Mouse (Mus musculus) kidney, embryonic 14.5 days (tissue): ENCODE measurements around the gene Flt1. TPM values are rescaled to one million over a fixed set of nuclear protein-coding genes. Genes with fewer than 3 reads are reported as not detected.
A peak's percentile ranks its signal among the peaks of the same experiment; 100 is the strongest.

Experiments used
- ATAC-seq: fragments of 200-750 bp; cut with Nextera tagmentation; 2 replicates; pipeline ENCODE4 v1.8.0; 2017; ENCODE audit warnings: moderate number of reproducible peaks, mild to moderate bottlenecking, moderate TSS enrichment, moderate library complexity; ENCODE audit not compliant: low FRiP score, low TSS enrichment
- H3K27ac ChIP-seq: fragments of 300-500 bp; sonication (generic); 2 replicates; pipeline ENCODE4 v1.5.1; 2014; ENCODE audit warnings: low read depth, mild to moderate bottlenecking, low read length, moderate library complexity, mixed read lengths
- H3K27me3 ChIP-seq: fragments of 300-500 bp; sonication (generic); 2 replicates; pipeline ENCODE4 v1.6.1; 2014; ENCODE audit warnings: mild to moderate bottlenecking, low read length; ENCODE audit not compliant: control insufficient read depth, insufficient read depth
- H3K36me3 ChIP-seq: fragments of 300-500 bp; sonication (generic); 2 replicates; pipeline ENCODE4 v1.6.1; 2014; ENCODE audit warnings: low read length, mixed read lengths; ENCODE audit not compliant: control insufficient read depth, insufficient read depth
- H3K4me1 ChIP-seq: fragments of 300-500 bp; sonication (generic); 2 replicates; pipeline ENCODE4 v1.6.1; 2014; ENCODE audit warnings: low read length, mixed read lengths; ENCODE audit not compliant: control insufficient read depth, insufficient read depth
- H3K4me2 ChIP-seq: fragments of 300-500 bp; sonication (generic); replicated peaks from 2 replicates; pipeline ENCODE4 v1.6.1; 2014; ENCODE audit warnings: low read depth, mild to moderate bottlenecking, low read length
- H3K4me3 ChIP-seq: fragments of 300-500 bp; sonication (generic); 2 replicates; pipeline ENCODE4 v1.5.1; 2014; ENCODE audit warnings: mild to moderate bottlenecking, low read length
- H3K9ac ChIP-seq: fragments of 300-500 bp; sonication (generic); 2 replicates; pipeline ENCODE4 v1.6.1; 2014; ENCODE audit warnings: low read depth, mild to moderate bottlenecking, low read length, moderate library complexity
- H3K9me3 ChIP-seq: fragments of 300-500 bp; sonication (generic); 2 replicates; pipeline ENCODE4 v1.6.1; 2016; ENCODE audit warnings: low read length; ENCODE audit not compliant: control insufficient read depth
- WGBS: fragments of 180-500 bp; shearing (Covaris S2); extraction: QIAGEN DNeasy Blood & Tissue Kit; methylation state at CpG from one replicate; pipeline ENCODE4 v1.1.7; 2014; 5-methylcytosine and 5-hydroxymethylcytosine counted together
- polyA plus RNA-seq: library from polyadenylated mRNA; unstranded; fragments of >200 nt; fragmentation: Nextera tagmentation; extraction: Ambion mirVana; gene quantifications from 2 replicates; pipeline ENCODE4 v1.2.1, GENCODE M21; 2014

Flt1 gene
- polyA plus RNA-seq, 1 experiment from 2014 or later = 20.0 TPM

- H3K27ac ChIP-seq = no peak overlapping the region
- H3K4me3 ChIP-seq = no peak overlapping the region
- no peak for ATAC-seq
- no peak overlapping the region for H3K4me2 ChIP-seq
- no peaks in the 10 kb centered on the region for H3K36me3 ChIP-seq
- WGBS = 16% methylated on average over 5 of the region's 5 CpGs
- H3K4me1 ChIP-seq = no peaks in the 10 kb centered on the region
- peaks cover 6% of the 10 kb centered on the region for H3K27me3 ChIP-seq
- H3K9ac ChIP-seq = no peak overlapping the region
- no peaks in the 10 kb centered on the region for H3K9me3 ChIP-seq
Measured at GRCm38 (mm10) chr5:147697165-147697564, 28.6 kb downstream of the Flt1 start.

DNA sequence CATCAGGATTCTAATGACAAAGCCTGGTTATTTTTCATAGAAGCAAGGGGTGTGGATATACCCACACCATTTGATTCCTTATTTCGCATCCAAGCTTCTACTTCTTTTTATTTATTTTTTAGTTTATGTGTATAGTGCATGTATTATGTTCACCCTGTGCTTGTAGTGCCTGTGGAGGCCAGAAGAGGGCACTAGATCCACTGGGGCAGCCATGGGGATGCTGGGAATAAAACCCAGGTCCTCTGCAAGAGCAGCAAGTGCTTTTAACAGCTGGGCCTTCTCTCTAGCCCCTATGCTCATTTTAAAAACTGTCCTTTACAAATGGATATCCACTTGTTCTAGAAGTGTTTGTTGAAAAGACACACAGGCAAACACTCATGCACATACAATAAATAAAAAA, 33.2 kb downstream of the Flt1 start:
- H3K4me1 ChIP-seq = no peaks in the 10 kb centered on the region
- no peaks in the 10 kb centered on the region for H3K9me3 ChIP-seq
- H3K4me2 ChIP-seq = no peak overlapping the region
- no peak for ATAC-seq
- H3K4me3 ChIP-seq = no peak overlapping the region
- H3K27me3 ChIP-seq = peaks cover 3% of the 10 kb centered on the region; the same call in 1 of the 2 replicates
- H3K9ac ChIP-seq = no peak overlapping the region
- WGBS = 95% methylated on average over 1 of the region's 1 CpGs
- no peaks in the 10 kb centered on the region for H3K36me3 ChIP-seq
- no peak overlapping the region for H3K27ac ChIP-seq

- Histone ChIP-seq H3K4me2 (no peak overlapping the region), H3K4me3 (no peak overlapping the region), H3K9me3 (no peaks in the 10 kb centered on the region), H3K4me1 (no peaks in the 10 kb centered on the region), H3K27ac (no peak overlapping the region), H3K9ac (no peak overlapping the region), H3K27me3 (no peaks in the 10 kb centered on the region), H3K36me3 (no peaks in the 10 kb centered on the region)
- no peak for ATAC-seq
- WGBS = 87% methylated on average over 12 of the region's 12 CpGs
Measured at GRCm38 (mm10) chr5:147683707-147684323, 42.0 kb downstream of the Flt1 start.

- H3K4me3 ChIP-seq = no peak overlapping the region
- ATAC-seq = no peak
- peak overlapping the region; percentile 24; the same call in 1 of the 2 replicates for H3K4me2 ChIP-seq
- no peak overlapping the region for H3K9ac ChIP-seq
- H3K9me3 ChIP-seq = no peaks in the 10 kb centered on the region
- H3K27ac ChIP-seq = no peak overlapping the region
- H3K27me3 ChIP-seq = no peaks in the 10 kb centered on the region
- 6% methylated on average over 10 of the region's 10 CpGs for WGBS
- no peaks in the 10 kb centered on the region for H3K4me1 ChIP-seq
- H3K36me3 ChIP-seq = no peaks in the 10 kb centered on the region
Measured at GRCm38 (mm10) chr5:147681224-147681623, 44.6 kb downstream of the Flt1 start.

GRCm38 (mm10) chr5:147680711-147681110, 45.1 kb downstream of the Flt1 start:
- no peaks in the 10 kb centered on the region for H3K4me1 ChIP-seq
- H3K27me3 ChIP-seq = no peaks in the 10 kb centered on the region
- no peak overlapping the region for H3K27ac ChIP-seq
- no peak overlapping the region for H3K4me2 ChIP-seq
- no peak overlapping the region for H3K9ac ChIP-seq
- no peaks in the 10 kb centered on the region for H3K36me3 ChIP-seq
- ATAC-seq = no peak
- 39% methylated on average over 5 of the region's 5 CpGs for WGBS
- H3K9me3 ChIP-seq = no peaks in the 10 kb centered on the region
- no peak overlapping the region for H3K4me3 ChIP-seq

GRCm38 (mm10) chr5:147679316-147679715, 46.5 kb downstream of the Flt1 start:
- no peak overlapping the region for H3K27ac ChIP-seq
- no peak for ATAC-seq
- H3K9me3 ChIP-seq = no peaks in the 10 kb centered on the region
- H3K4me3 ChIP-seq = no peak overlapping the region
- H3K4me2 ChIP-seq = no peak overlapping the region
- no peaks in the 10 kb centered on the region for H3K4me1 ChIP-seq
- 78% methylated on average over 12 of the region's 12 CpGs for WGBS
- H3K36me3 ChIP-seq = no peaks in the 10 kb centered on the region
- H3K27me3 ChIP-seq = no peaks in the 10 kb centered on the region
- H3K9ac ChIP-seq = no peak overlapping the region

GRCm38 (mm10) chr5:147675791-147676190, 50.0 kb downstream of the Flt1 start:
- Histone ChIP-seq H3K4me3 (no peak overlapping the region), H3K9me3 (no peaks in the 10 kb centered on the region), H3K4me2 (no peak overlapping the region), H3K27me3 (no peaks in the 10 kb centered on the region), H3K36me3 (no peaks in the 10 kb centered on the region), H3K4me1 (no peaks in the 10 kb centered on the region), H3K9ac (no peak overlapping the region), H3K27ac (no peak overlapping the region)
- 70% methylated on average over 5 of the region's 5 CpGs for whole genome bisulfite sequencing
- ATAC-seq = no peak

DNA sequence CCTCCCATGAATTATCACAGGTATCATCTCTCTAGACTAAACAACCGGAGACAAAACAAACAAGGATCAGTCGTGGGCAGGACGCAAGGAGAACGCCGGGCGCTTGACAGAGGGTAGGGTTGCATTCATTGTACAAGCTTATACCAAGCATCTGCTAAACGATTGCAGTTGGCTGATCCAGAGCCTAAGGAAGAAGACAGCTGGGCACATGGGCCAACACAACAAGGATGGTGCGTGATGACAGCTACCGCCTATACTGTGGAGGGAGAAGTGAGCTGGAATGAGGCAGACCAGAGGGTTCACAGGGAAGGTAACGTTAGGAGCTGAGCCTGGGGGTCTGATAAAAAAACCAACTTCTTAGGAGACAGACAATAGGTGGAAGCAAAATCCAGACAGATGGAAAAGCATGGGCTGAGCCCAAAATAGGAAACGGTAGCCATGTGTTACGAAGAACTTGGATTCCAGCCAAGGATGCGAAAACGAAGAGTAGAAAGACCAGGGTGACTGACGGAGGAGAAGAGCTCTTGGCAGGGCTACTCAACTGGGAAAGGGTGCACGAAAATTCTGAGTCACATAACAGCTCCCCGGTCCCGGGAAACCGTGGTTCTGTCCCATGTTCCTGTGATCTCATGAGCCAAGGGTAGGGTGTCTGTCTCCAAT, 53.9 kb downstream of the Flt1 start:
- no peaks in the 10 kb centered on the region for H3K36me3 ChIP-seq
- WGBS = 68% methylated on average over 19 of the region's 19 CpGs
- H3K9ac ChIP-seq = no peak overlapping the region
- H3K4me1 ChIP-seq = no peaks in the 10 kb centered on the region
- H3K27ac ChIP-seq = no peak overlapping the region
- no peaks in the 10 kb centered on the region for H3K27me3 ChIP-seq
- H3K4me3 ChIP-seq = no peak overlapping the region
- no peak overlapping the region for H3K4me2 ChIP-seq
- no peak; the same call in 1 of the 2 replicates for ATAC-seq
- H3K9me3 ChIP-seq = peaks cover 3% of the 10 kb centered on the region; the same call in 1 of the 2 replicates

DNA sequence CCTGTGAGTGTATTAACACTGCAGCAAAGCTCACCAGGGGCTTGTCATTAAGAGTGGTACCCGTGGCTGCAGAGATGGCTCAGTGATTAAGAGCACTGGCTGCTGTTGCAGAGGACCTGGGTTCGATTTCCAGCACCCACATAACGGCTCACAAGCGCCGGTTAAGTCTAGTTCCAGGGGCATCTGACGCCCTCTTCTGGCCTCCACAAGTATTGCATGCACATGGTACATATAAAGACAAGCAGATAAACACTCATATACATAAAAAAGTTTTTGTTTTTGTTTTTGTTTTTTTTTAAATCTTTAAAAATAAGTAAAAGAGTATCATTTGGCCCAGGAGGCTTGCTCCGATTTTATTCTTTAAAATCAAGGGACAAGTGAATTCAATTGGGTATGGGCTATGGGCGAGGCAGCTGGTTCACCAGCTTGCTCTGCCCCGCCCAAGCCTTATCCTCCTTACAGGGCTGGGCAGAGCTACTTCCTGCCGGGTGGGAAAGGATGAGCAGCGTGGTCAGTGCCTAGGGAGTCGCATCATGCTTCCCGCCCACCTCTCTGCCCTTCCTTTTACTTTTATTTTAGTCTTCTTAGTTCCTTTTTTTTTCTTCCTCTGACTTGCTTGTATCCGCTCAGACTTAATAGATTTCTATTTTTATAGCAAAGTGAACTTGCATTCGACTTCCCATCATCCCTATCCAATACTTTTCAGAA, 57.0 kb downstream of the Flt1 start:
- Histone ChIP-seq H3K27ac (no peak overlapping the region), H3K9ac (no peak overlapping the region), H3K9me3 (peaks cover 3% of the 10 kb centered on the region; the same call in 1 of the 2 replicates), H3K4me1 (no peaks in the 10 kb centered on the region), H3K4me2 (no peak overlapping the region), H3K4me3 (no peak overlapping the region), H3K36me3 (no peaks in the 10 kb centered on the region), H3K27me3 (no peaks in the 10 kb centered on the region)
- ATAC-seq = no peak
- WGBS = 90% methylated on average over 15 of the region's 15 CpGs
